Mouse (Mus musculus): Measurements from ENCODE around the gene Ccdc34.

DNA sequence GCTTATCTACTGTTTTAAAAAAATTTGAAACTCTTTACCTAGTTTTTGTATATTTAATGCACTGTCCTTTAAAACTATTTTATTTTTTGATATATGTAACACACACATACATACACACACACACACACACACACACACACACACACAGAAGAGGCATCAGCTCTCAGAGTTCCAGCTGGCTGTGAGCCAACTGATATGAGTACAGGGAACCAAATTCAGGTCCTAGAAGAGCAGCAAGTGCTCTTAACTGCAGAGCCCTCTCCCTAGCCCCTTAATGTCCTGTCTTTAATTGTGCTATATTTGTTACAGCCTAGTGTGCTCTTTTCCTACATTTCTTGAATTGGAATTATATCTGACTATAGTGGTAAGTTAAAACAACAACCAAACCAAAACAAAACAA is 38.4 kb upstream of the Ccdc34 start:
- TF ChIP-seq CTCF (IDR thresholded peaks at IDR 0.05; ENCODE audit: low read depth, low read length) (no peak), POLR2A (IDR thresholded peaks at IDR 0.05; ENCODE audit: insufficient read depth, low read length) (no peak), EP300 (IDR thresholded peaks at IDR 0.05; ENCODE audit: insufficient read depth, low read depth, low read length) (no peak)

All from ES-Bruce4 (cell line).